Mouse (Mus musculus): ENCODE data around the gene Lrpprc. TPM values are rescaled to one million over a fixed set of nuclear protein-coding genes. Genes with fewer than 3 reads are reported as not detected.
A peak's percentile ranks its signal among the peaks of the same experiment; 100 is the strongest.

Gene Lrpprc
- polyA plus RNA-seq, 1 experiment from 2014 or later: 50.4 TPM

DNA sequence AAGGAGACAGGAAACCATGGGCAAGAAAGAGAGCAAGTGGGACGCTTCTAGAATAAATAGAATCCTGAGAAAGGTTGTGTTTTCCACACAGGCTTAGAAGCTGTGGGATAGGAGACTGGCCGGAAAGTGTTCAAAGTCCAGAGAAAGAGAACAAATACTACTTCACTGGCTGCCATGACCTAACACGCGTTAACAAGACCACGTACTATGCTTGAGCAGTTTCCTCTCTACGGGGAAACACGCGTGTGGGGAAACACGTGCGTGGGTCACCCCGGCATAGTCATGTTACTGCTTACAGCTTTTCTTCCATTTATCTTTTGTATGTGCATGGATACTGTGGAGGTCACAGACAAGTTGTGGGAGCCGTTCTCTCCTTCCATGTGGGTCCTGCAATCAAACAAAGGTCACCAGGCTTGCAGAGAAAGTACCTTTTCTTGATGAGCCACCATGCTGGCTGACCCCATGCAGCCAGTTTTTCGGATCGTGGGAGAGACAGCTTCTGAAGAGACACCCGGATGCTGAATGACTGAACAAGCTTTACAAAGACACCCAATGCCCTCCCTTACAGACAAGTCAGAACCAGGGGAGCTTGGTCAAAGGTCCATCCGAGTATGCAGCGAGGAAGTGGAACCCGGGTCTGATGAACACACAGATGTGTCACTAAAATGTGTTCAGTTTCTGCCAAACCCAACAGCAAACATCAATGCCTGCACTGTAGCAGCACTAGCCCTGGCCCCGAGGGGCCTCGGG is 2.0 kb downstream of the Lrpprc start:
- H3K9me3 ChIP-seq (replicated peaks): no peaks in the 10 kb centered on the region
- peaks cover 15% of the 10 kb centered on the region for H3K36me3 ChIP-seq
- H3K4me1 ChIP-seq: peaks cover 26% of the 10 kb centered on the region
- H3K27me3 ChIP-seq (ENCODE audit: low read depth, poor library complexity, severe bottlenecking): no peaks in the 10 kb centered on the region
- DNase-seq (ENCODE audit: low spot score): no peak
- no peak overlapping the region for H3K27ac ChIP-seq (replicated peaks)
- H3K4me3 ChIP-seq: peak overlapping the region; percentile 99; the same call in 1 of the 2 replicates
- 92% methylated on average over 20 of the region's 20 CpGs for WGBS

- Histone ChIP-seq H3K27me3 (ENCODE audit: low read depth, poor library complexity, severe bottlenecking) (no peaks in the 10 kb centered on the region), H3K9me3 (replicated peaks) (no peaks in the 10 kb centered on the region), H3K27ac (replicated peaks) (no peak overlapping the region), H3K4me1 (peaks cover 26% of the 10 kb centered on the region), H3K36me3 (peaks cover 18% of the 10 kb centered on the region), H3K4me3 (no peak overlapping the region)
- WGBS: 90% methylated on average over 11 of the region's 11 CpGs
- no peak for DNase-seq (ENCODE audit: low spot score)
Observed at GRCm38 (mm10) chr17:84787477-84787876, 3.1 kb downstream of the Lrpprc start.

DNA sequence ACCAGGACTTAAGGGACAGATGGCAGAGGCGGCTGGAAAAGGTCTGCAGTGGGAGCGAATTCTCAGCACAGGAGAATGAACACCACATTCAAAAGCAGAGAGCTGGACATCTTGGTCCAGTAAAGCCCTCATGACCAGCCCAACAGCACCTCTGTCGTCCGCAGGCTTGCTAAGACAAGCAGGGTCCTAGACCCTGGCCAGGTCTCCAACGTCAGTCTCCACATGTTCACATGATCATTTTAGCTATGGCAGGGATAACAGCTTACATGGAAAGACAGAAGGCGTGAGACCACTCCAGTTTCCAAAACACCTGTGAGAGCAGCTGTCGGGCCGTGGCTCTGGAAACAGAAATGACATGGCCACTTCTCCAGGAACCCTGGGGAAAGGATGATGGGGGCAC is 3.7 kb downstream of the Lrpprc start:
- WGBS: 94% methylated on average over 8 of the region's 8 CpGs
- no peak overlapping the region for H3K27ac ChIP-seq (replicated peaks)

GRCm38 (mm10) chr17:84785176-84785575 is 5.4 kb downstream of the Lrpprc start:
- no peak for DNase-seq (ENCODE audit: low spot score)
- Histone ChIP-seq H3K27me3 (ENCODE audit: low read depth, poor library complexity, severe bottlenecking) (no peaks in the 10 kb centered on the region), H3K27ac (replicated peaks) (no peak overlapping the region), H3K36me3 (peaks cover 39% of the 10 kb centered on the region), H3K4me3 (no peak overlapping the region), H3K9me3 (replicated peaks) (no peaks in the 10 kb centered on the region), H3K4me1 (peaks cover 15% of the 10 kb centered on the region)
- 86% methylated on average over 5 of the region's 5 CpGs for WGBS

More for the DNA sequence above, 3.7 kb downstream of the Lrpprc start:
- DNase-seq (ENCODE audit: low spot score): no peak
- H3K9me3 ChIP-seq (replicated peaks): no peaks in the 10 kb centered on the region
- H3K36me3 ChIP-seq: peaks cover 23% of the 10 kb centered on the region
- no peak overlapping the region for H3K4me3 ChIP-seq
- H3K4me1 ChIP-seq: peaks cover 22% of the 10 kb centered on the region
- no peaks in the 10 kb centered on the region for H3K27me3 ChIP-seq (ENCODE audit: low read depth, poor library complexity, severe bottlenecking)

GRCm38 (mm10) chr17:84783491-84783890 is 7.1 kb downstream of the Lrpprc start:
- peaks cover 39% of the 10 kb centered on the region for H3K36me3 ChIP-seq
- no peaks in the 10 kb centered on the region; the same call in 1 of the 2 replicates for H3K4me1 ChIP-seq
- H3K9me3 ChIP-seq (replicated peaks): no peaks in the 10 kb centered on the region
- DNase-seq (ENCODE audit: low spot score): no peak
- H3K4me3 ChIP-seq: no peak overlapping the region
- H3K27ac ChIP-seq (replicated peaks): no peak overlapping the region
- H3K27me3 ChIP-seq (ENCODE audit: low read depth, poor library complexity, severe bottlenecking): no peaks in the 10 kb centered on the region
- WGBS: 93% methylated on average over 5 of the region's 5 CpGs

DNA sequence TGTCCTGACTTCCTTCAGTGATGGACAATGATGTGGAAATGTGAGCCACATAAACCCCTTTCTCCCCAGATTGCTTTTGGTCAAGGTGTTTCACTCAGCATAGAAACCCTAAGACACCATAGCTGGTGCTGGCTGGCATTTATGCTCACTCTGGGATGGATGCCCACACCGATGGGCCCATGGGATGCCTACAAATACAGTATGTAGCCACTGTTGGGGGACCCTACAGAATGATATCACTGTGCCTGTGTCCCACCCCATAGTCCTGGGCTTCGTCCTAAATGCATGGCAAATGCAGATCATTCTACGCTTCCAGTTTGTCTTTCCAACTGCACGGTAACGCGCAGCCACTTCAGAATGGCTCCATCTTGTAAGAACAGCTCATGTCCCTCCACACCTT is 10.3 kb downstream of the Lrpprc start:
- Histone ChIP-seq H3K27ac (replicated peaks) (no peak overlapping the region), H3K27me3 (ENCODE audit: low read depth, poor library complexity, severe bottlenecking) (no peaks in the 10 kb centered on the region), H3K4me1 (no peaks in the 10 kb centered on the region), H3K9me3 (replicated peaks) (no peaks in the 10 kb centered on the region), H3K36me3 (peaks cover 43% of the 10 kb centered on the region), H3K4me3 (no peak overlapping the region)
- no peak for DNase-seq (ENCODE audit: low spot score)
- WGBS: 96% methylated on average over 6 of the region's 6 CpGs

GRCm38 (mm10) chr17:84778477-84778978 is 12.1 kb downstream of the Lrpprc start:
- H3K36me3 ChIP-seq: peaks cover 58% of the 10 kb centered on the region
- DNase-seq (ENCODE audit: low spot score): no peak
- no peak overlapping the region for H3K27ac ChIP-seq (replicated peaks)
- no peaks in the 10 kb centered on the region for H3K27me3 ChIP-seq (ENCODE audit: low read depth, poor library complexity, severe bottlenecking)
- no peaks in the 10 kb centered on the region for H3K4me1 ChIP-seq
- H3K4me3 ChIP-seq: no peak overlapping the region
- H3K9me3 ChIP-seq (replicated peaks): no peaks in the 10 kb centered on the region
- WGBS: 92% methylated on average over 7 of the region's 7 CpGs

DNA sequence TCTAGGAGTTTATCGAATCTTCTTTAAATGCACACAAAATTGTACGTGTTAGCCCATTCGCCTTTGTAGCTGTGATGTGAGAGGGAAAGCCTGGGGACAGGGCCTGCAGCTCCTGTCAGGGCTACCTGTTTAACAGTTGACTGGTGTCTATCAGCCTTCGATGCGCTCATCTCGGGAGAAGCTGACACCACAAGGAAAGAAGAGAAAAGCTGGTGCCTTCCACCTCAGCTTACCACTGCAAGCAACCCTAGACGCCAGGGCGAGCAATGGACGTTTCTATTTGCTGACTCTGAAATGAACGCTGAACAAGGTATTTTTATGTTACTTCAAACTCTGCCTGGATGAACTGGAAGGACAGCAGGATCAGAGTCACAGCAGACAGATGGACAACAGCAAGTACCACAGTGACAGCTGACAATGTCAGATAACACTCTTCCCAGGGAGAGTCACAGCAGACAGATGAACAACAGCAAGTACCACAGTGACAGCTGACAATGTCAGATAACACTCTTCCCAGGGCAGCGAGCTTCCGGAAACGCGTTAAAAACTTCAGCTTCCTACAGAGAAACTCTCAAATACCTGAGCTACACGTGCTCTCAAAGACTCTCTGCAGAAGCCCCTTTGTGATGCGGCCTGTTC is 14.1 kb downstream of the Lrpprc start:
- Histone ChIP-seq H3K9me3 (replicated peaks) (no peaks in the 10 kb centered on the region), H3K27me3 (ENCODE audit: low read depth, poor library complexity, severe bottlenecking) (no peaks in the 10 kb centered on the region), H3K4me1 (no peaks in the 10 kb centered on the region), H3K4me3 (no peak overlapping the region), H3K27ac (replicated peaks) (no peak overlapping the region), H3K36me3 (peaks cover 57% of the 10 kb centered on the region)
- no peak for DNase-seq (ENCODE audit: low spot score)
- 90% methylated on average over 16 of the region's 16 CpGs for WGBS

DNA sequence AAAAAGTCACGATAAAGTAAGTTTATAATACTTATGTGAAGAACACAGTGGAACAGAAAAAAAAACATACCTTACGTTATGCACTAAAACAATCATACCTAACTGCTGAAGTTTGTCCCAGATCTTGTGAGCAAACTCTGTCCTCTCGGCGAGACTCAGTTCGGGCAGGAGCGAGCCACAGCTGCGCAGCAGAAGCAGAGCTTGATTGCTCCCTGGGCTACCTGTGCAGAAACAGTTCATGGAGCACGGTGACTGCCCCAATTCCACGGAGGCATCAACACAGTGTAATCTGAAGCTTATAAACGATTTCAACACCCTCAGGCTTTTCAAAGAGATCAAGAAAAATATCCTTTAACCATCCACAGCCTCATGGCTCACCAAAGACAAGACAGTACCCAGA is 15.3 kb downstream of the Lrpprc start:
- H3K4me1 ChIP-seq: no peaks in the 10 kb centered on the region
- no peak overlapping the region for H3K27ac ChIP-seq (replicated peaks)
- no peaks in the 10 kb centered on the region for H3K27me3 ChIP-seq (ENCODE audit: low read depth, poor library complexity, severe bottlenecking)
- no peak overlapping the region for H3K4me3 ChIP-seq
- H3K9me3 ChIP-seq (replicated peaks): no peaks in the 10 kb centered on the region
- WGBS: 95% methylated on average over 10 of the region's 10 CpGs
- DNase-seq (ENCODE audit: low spot score): no peak
- peaks cover 57% of the 10 kb centered on the region for H3K36me3 ChIP-seq

DNA sequence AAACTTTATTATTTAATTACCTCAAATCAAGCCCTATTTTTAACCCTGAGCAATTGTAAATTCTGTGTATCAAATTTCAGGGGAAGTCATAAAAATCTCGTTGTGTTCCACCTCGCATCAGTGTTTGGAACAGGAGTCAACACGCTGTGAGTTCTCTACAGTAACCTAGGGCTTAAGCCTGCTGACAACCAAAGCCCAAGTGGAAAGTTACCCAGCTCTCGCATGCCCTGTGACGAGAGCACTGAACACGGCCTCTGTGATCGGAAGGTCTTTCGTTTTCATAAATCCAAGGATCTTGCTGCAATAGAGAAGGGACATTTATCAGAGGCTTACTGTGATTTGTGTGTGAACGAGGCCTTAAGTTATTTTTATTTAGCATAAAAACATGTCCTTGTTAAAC is 18.7 kb downstream of the Lrpprc start:
- no peaks in the 10 kb centered on the region for H3K9me3 ChIP-seq (replicated peaks)
- H3K4me1 ChIP-seq: no peaks in the 10 kb centered on the region
- H3K27me3 ChIP-seq (ENCODE audit: low read depth, poor library complexity, severe bottlenecking): no peaks in the 10 kb centered on the region
- 95% methylated on average over 9 of the region's 9 CpGs for WGBS
- H3K27ac ChIP-seq (replicated peaks): no peak overlapping the region
- no peak overlapping the region for H3K4me3 ChIP-seq
- peaks cover 88% of the 10 kb centered on the region for H3K36me3 ChIP-seq
- no peak for DNase-seq (ENCODE audit: low spot score)

DNA sequence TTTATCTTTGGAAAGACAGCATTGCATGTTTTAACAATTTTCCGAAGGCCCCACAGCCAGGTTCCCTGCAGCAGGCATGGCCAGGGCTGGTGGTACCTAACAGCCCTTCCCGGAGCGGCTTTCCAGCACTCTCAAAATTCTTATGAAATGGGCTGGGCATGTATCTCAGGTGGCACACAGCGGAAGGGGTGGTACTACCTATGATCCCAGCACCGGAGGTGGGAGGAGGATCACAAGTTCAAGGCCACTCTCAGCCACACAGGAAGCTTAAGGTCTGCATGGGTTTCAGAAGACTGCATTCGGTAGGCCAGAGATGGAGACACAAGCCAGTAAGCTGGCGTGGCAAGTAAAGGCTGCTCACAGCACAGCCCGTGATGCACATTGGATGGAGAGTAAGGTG is 31.6 kb downstream of the Lrpprc start:
- H3K9me3 ChIP-seq (replicated peaks): no peaks in the 10 kb centered on the region
- no peak for DNase-seq (ENCODE audit: low spot score)
- H3K27ac ChIP-seq (replicated peaks): no peak overlapping the region
- no peaks in the 10 kb centered on the region for H3K27me3 ChIP-seq (ENCODE audit: low read depth, poor library complexity, severe bottlenecking)
- no peak overlapping the region for H3K4me3 ChIP-seq
- peaks cover 7% of the 10 kb centered on the region; the same call in 1 of the 2 replicates for H3K4me1 ChIP-seq
- WGBS: 82% methylated on average over 8 of the region's 8 CpGs
- peaks cover 42% of the 10 kb centered on the region for H3K36me3 ChIP-seq

GRCm38 (mm10) chr17:84758374-84758773 is 32.2 kb downstream of the Lrpprc start:
- no peak for DNase-seq (ENCODE audit: low spot score)
- H3K27ac ChIP-seq (replicated peaks): no peak overlapping the region
- peaks cover 7% of the 10 kb centered on the region; the same call in 1 of the 2 replicates for H3K4me1 ChIP-seq
- peaks cover 38% of the 10 kb centered on the region for H3K36me3 ChIP-seq
- 21% methylated on average over 10 of the region's 10 CpGs for WGBS
- no peaks in the 10 kb centered on the region for H3K27me3 ChIP-seq (ENCODE audit: low read depth, poor library complexity, severe bottlenecking)
- no peaks in the 10 kb centered on the region for H3K9me3 ChIP-seq (replicated peaks)
- no peak overlapping the region for H3K4me3 ChIP-seq

DNA sequence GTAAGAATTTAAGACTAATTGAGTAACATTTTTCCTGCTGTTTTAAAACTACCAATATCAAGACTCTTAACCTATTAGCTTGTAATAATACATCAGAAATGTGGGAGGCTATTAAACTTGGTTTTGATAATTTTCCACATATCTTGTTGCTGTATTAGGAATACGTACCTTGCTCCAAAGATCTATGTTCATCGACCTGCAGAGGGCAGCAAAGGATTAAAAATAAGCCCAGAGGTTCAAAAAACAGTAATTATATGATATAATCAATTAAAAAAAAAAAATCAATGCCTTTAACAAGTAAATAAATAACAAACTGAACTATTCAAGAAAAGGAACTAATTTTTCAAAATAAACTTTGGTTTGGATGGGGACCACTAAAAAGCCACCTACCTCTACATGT is 34.5 kb downstream of the Lrpprc start:
- Histone ChIP-seq H3K9me3 (replicated peaks) (no peaks in the 10 kb centered on the region), H3K4me1 (peaks cover 16% of the 10 kb centered on the region), H3K27ac (replicated peaks) (no peak overlapping the region), H3K36me3 (peaks cover 40% of the 10 kb centered on the region), H3K27me3 (ENCODE audit: low read depth, poor library complexity, severe bottlenecking) (no peaks in the 10 kb centered on the region), H3K4me3 (no peak overlapping the region)
- no peak for DNase-seq (ENCODE audit: low spot score)
- 82% methylated on average over 2 of the region's 2 CpGs for WGBS

Measured in midbrain, embryonic 10.5 days (tissue).